Mouse (Mus musculus): ENCODE measurements around the gene Pik3ip1.

Gene Pik3ip1

GRCm38 (mm10) chr11:3373591-3374292 lies 43.5 kb downstream of the Pik3ip1 start:
- in situ Hi-C loops (cut with MboI; ENCODE audit: low sequenced_read_pairs) = no loop called here

- in situ Hi-C loops (cut with MboI; ENCODE audit: low sequenced_read_pairs) = no loop called here
Measured at GRCm38 (mm10) chr11:3374293-3374645, 44.1 kb downstream of the Pik3ip1 start.

- in situ Hi-C loops (cut with MboI; ENCODE audit: low sequenced_read_pairs) = no loop called here
Measured at GRCm38 (mm10) chr11:3374741-3375140, 44.5 kb downstream of the Pik3ip1 start.

- in situ Hi-C loops (cut with MboI; ENCODE audit: low sequenced_read_pairs) = no loop called here
Measured at GRCm38 (mm10) chr11:3379427-3379826, 49.2 kb downstream of the Pik3ip1 start.

- in situ Hi-C loops (cut with MboI; ENCODE audit: low sequenced_read_pairs) = no loop called here
Measured at GRCm38 (mm10) chr11:3381148-3381814, 51.1 kb downstream of the Pik3ip1 start.

- in situ Hi-C loops (cut with MboI; ENCODE audit: low sequenced_read_pairs) = no loop called here
Measured at GRCm38 (mm10) chr11:3382602-3383594, 52.7 kb downstream of the Pik3ip1 start.

GRCm38 (mm10) chr11:3386941-3387368 lies 56.8 kb downstream of the Pik3ip1 start:
- in situ Hi-C loops (cut with MboI; ENCODE audit: low sequenced_read_pairs) = no loop called here

GRCm38 (mm10) chr11:3387482-3388196 lies 57.4 kb downstream of the Pik3ip1 start:
- in situ Hi-C loops (cut with MboI; ENCODE audit: low sequenced_read_pairs) = no loop called here

- in situ Hi-C loops (cut with MboI; ENCODE audit: low sequenced_read_pairs) = no loop called here
Measured at GRCm38 (mm10) chr11:3389996-3390395, 59.8 kb downstream of the Pik3ip1 start.

GRCm38 (mm10) chr11:3390789-3391188 lies 60.6 kb downstream of the Pik3ip1 start:
- in situ Hi-C loops (cut with MboI; ENCODE audit: low sequenced_read_pairs) = no loop called here

- in situ Hi-C loops (cut with MboI; ENCODE audit: low sequenced_read_pairs) = no loop called here
Measured at GRCm38 (mm10) chr11:3392526-3392925, 62.3 kb downstream of the Pik3ip1 start.
